Mouse (Mus musculus): ENCODE measurements at regions not wholly inside any gene's neighbourhood (a gene's known extent, or its start where the extent isn't known, plus 50 kb on each side); places are given as distances from the start of the nearest gene placed in this dataset.

GRCm38 (mm10) chr19:23085173-23085660 is 55.8 kb upstream of the Klf9 start:
- H3K9ac ChIP-seq (ENCODE audit: insufficient read depth, low read depth, low read length, poor library complexity, severe bottlenecking) = peak overlapping the region; percentile 69
- TF ChIP-seq ZNF384 (IDR thresholded peaks at IDR 0.05; ENCODE audit: low read depth, low read length) = no peak
- peaks cover 7 to 8% of the 10 kb centered on the region in 2 experiments for H3K4me1 ChIP-seq (ENCODE audit: control insufficient read depth in 2 of 2, insufficient read depth in 2 of 2, low read length in 2 of 2, poor library complexity in 1 of 2)
- no peak for DNase-seq (ENCODE audit: low read depth, low spot score)
- H3K4me3 ChIP-seq (ENCODE audit: insufficient read depth in 1 of 2, low read depth in 1 of 2, low read length in 2 of 2, poor library complexity in 1 of 2, severe bottlenecking in 1 of 2) = peak overlapping the region; percentile 37 to 68
- in situ Hi-C loops (cut with MboI; ENCODE audit: low sequenced_read_pairs in 2 of 2, unreplicated experiment in 2 of 2) = no loop called here
- H3K9me3 ChIP-seq (ENCODE audit: control insufficient read depth, insufficient read depth, low read depth, low read length) = no peaks in the 10 kb centered on the region
- H3K36me3 ChIP-seq (ENCODE audit: control insufficient read depth, insufficient read depth, low read length, poor library complexity, severe bottlenecking) = peaks cover 2% of the 10 kb centered on the region; the same call in 1 of the 2 replicates
- peak overlapping the region; percentile 88 for H3K27ac ChIP-seq (ENCODE audit: insufficient read depth, low read depth, low read length, poor library complexity, severe bottlenecking)

GRCm38 (mm10) chr19:23087575-23087974 is 53.5 kb upstream of the Klf9 start:
- H3K27ac ChIP-seq (ENCODE audit: insufficient read depth, low read depth, low read length, poor library complexity, severe bottlenecking) = peak overlapping the region; percentile 100
- H3K4me3 ChIP-seq (ENCODE audit: insufficient read depth in 1 of 2, low read depth in 1 of 2, low read length in 2 of 2, poor library complexity in 1 of 2, severe bottlenecking in 1 of 2) = peak overlapping the region in 1 of 2 experiments; percentile 45; a peak in 2 of 4 replicates
- DNase-seq (ENCODE audit: low read depth, low spot score) = peak; percentile 90
- TF ChIP-seq HCFC1 (IDR thresholded peaks at IDR 0.05; ENCODE audit: borderline replicate concordance, insufficient read depth, low read length) (no peak), CHD2 (IDR thresholded peaks at IDR 0.05; ENCODE audit: low read depth, low read length) (peak; percentile 62; the same call in 1 of the 2 replicates)
- in situ Hi-C loops (cut with MboI; ENCODE audit: low sequenced_read_pairs in 2 of 2, unreplicated experiment in 2 of 2) = no loop called here
- H3K9ac ChIP-seq (ENCODE audit: insufficient read depth, low read depth, low read length, poor library complexity, severe bottlenecking) = peak overlapping the region; percentile 84
- no peaks in the 10 kb centered on the region for H3K9me3 ChIP-seq (ENCODE audit: control insufficient read depth, insufficient read depth, low read depth, low read length)
- H3K36me3 ChIP-seq (ENCODE audit: control insufficient read depth, insufficient read depth, low read length, poor library complexity, severe bottlenecking) = peaks cover 2% of the 10 kb centered on the region; the same call in 1 of the 2 replicates
- peaks cover 8 to 15% of the 10 kb centered on the region in 2 experiments for H3K4me1 ChIP-seq (ENCODE audit: control insufficient read depth in 2 of 2, insufficient read depth in 2 of 2, low read length in 2 of 2, poor library complexity in 1 of 2)

- Histone ChIP-seq H3K4me3 (ENCODE audit: insufficient read depth in 1 of 2, low read depth in 1 of 2, low read length in 2 of 2, poor library complexity in 1 of 2, severe bottlenecking in 1 of 2) (peak overlapping the region in 1 of 2 experiments; percentile 34; a peak in 1 of 4 replicates), H3K9me3 (ENCODE audit: control insufficient read depth, insufficient read depth, low read depth, low read length) (no peaks in the 10 kb centered on the region), H3K36me3 (ENCODE audit: control insufficient read depth, insufficient read depth, low read length, poor library complexity, severe bottlenecking) (peaks cover 2% of the 10 kb centered on the region; the same call in 1 of the 2 replicates), H3K9ac (ENCODE audit: insufficient read depth, low read depth, low read length, poor library complexity, severe bottlenecking) (peak overlapping the region; percentile 82), H3K27ac (ENCODE audit: insufficient read depth, low read depth, low read length, poor library complexity, severe bottlenecking) (peak overlapping the region; percentile 100), H3K4me1 (ENCODE audit: control insufficient read depth in 2 of 2, insufficient read depth in 2 of 2, low read length in 2 of 2, poor library complexity in 1 of 2) (peaks cover 8 to 19% of the 10 kb centered on the region in 2 experiments)
- no peak for DNase-seq (ENCODE audit: low read depth, low spot score)
- in situ Hi-C loops (cut with MboI; ENCODE audit: low sequenced_read_pairs in 2 of 2, unreplicated experiment in 2 of 2) = no loop called here
- TF ChIP-seq MAFK (IDR thresholded peaks at IDR 0.05; ENCODE audit: insufficient read depth, low read depth, low read length) (no peak), ZNF384 (IDR thresholded peaks at IDR 0.05; ENCODE audit: low read depth, low read length) (no peak), HCFC1 (IDR thresholded peaks at IDR 0.05; ENCODE audit: borderline replicate concordance, insufficient read depth, low read length) (no peak), CHD2 (IDR thresholded peaks at IDR 0.05; ENCODE audit: low read depth, low read length) (no peak), ZC3H11A (IDR thresholded peaks at IDR 0.05; ENCODE audit: borderline replicate concordance, low read depth, low read length) (no peak)
Measured at GRCm38 (mm10) chr19:23089081-23089480, 51.9 kb upstream of the Klf9 start.

- TF ChIP-seq ZNF384 (IDR thresholded peaks at IDR 0.05; ENCODE audit: low read depth, low read length) = no peak
- Histone ChIP-seq H3K36me3 (ENCODE audit: control insufficient read depth, insufficient read depth, low read length, poor library complexity, severe bottlenecking) (peaks cover 2% of the 10 kb centered on the region; the same call in 1 of the 2 replicates), H3K9ac (ENCODE audit: insufficient read depth, low read depth, low read length, poor library complexity, severe bottlenecking) (peak overlapping the region; percentile 82), H3K4me3 (ENCODE audit: insufficient read depth in 1 of 2, low read depth in 1 of 2, low read length in 2 of 2, poor library complexity in 1 of 2, severe bottlenecking in 1 of 2) (peak overlapping the region; percentile 26 to 48), H3K9me3 (ENCODE audit: control insufficient read depth, insufficient read depth, low read depth, low read length) (no peaks in the 10 kb centered on the region), H3K4me1 (ENCODE audit: control insufficient read depth in 2 of 2, insufficient read depth in 2 of 2, low read length in 2 of 2, poor library complexity in 1 of 2) (peaks cover 8 to 21% of the 10 kb centered on the region in 2 experiments), H3K27ac (ENCODE audit: insufficient read depth, low read depth, low read length, poor library complexity, severe bottlenecking) (peak overlapping the region; percentile 100)
- peak; percentile 74 for DNase-seq (ENCODE audit: low read depth, low spot score)
- in situ Hi-C loops (cut with MboI; ENCODE audit: low sequenced_read_pairs in 2 of 2, unreplicated experiment in 2 of 2) = loop anchor here in 1 of 2 experiments (5.0 kb wide), 1 partner anchor 47 kb away; no protein-coding TSS in a partner anchor
Measured at GRCm38 (mm10) chr19:23089761-23090514, 51.1 kb upstream of the Klf9 start.

Measured in ES-E14 (cell line).